Mouse (Mus musculus) midbrain, embryonic 16.5 days (tissue): ENCODE results near the gene Mmp8. TPM values are rescaled to one million over a fixed set of nuclear protein-coding genes. Genes with fewer than 3 reads are reported as not detected.

Experiments
- ATAC-seq: fragments of 200-750 bp; cut with Nextera tagmentation; 2 replicates; pipeline ENCODE4 v1.8.0; 2017; ENCODE audit warnings: moderate TSS enrichment
- H3K27ac ChIP-seq: fragments of 300-500 bp; sonication (generic); 2 replicates; pipeline ENCODE4 v1.5.1; 2014; ENCODE audit warnings: mild to moderate bottlenecking, low read length, mixed read lengths
- H3K27me3 ChIP-seq: fragments of 300-500 bp; sonication (generic); 2 replicates; pipeline ENCODE4 v1.6.1; 2014; ENCODE audit warnings: low read depth, low read length, mixed read lengths; ENCODE audit not compliant: control insufficient read depth, insufficient read depth
- H3K36me3 ChIP-seq: fragments of 300-500 bp; sonication (generic); 2 replicates; pipeline ENCODE4 v1.6.1; 2014; ENCODE audit warnings: mild to moderate bottlenecking, low read length, moderate library complexity, mixed read lengths; ENCODE audit not compliant: control insufficient read depth, insufficient read depth
- H3K4me1 ChIP-seq: fragments of 300-500 bp; sonication (generic); 2 replicates; pipeline ENCODE4 v1.6.1; 2014; ENCODE audit warnings: mild to moderate bottlenecking, low read length, mixed read lengths; ENCODE audit not compliant: control insufficient read depth, insufficient read depth
- H3K4me2 ChIP-seq: fragments of 300-500 bp; sonication (generic); 2 replicates; pipeline ENCODE4 v1.6.1; 2014; ENCODE audit warnings: mild to moderate bottlenecking, low read length, mixed read lengths
- H3K4me3 ChIP-seq: fragments of 300-500 bp; sonication (generic); 2 replicates; pipeline ENCODE4 v1.5.1; 2014; ENCODE audit warnings: low read depth, mild to moderate bottlenecking, low read length, moderate library complexity, mixed read lengths
- H3K9ac ChIP-seq: fragments of 300-500 bp; sonication (generic); 2 replicates; pipeline ENCODE4 v1.6.1; 2014; ENCODE audit warnings: low read depth, low read length, mixed read lengths
- H3K9me3 ChIP-seq: fragments of 300-500 bp; sonication (generic); replicated peaks from 2 replicates; pipeline ENCODE4 v1.6.1; 2014; ENCODE audit warnings: mild to moderate bottlenecking, low read length, mixed read lengths; ENCODE audit not compliant: control insufficient read depth, poor library complexity, severe bottlenecking
- WGBS: fragments of 180-500 bp; shearing (Covaris S2); extraction: QIAGEN DNeasy Blood & Tissue Kit; methylation state at CpG from one replicate; pipeline ENCODE4 v1.1.7; 2014; 5-methylcytosine and 5-hydroxymethylcytosine counted together
- polyA plus RNA-seq: library from polyadenylated mRNA; unstranded; fragments of >200 nt; fragmentation: Nextera tagmentation; extraction: Ambion mirVana; gene quantifications from 2 replicates; pipeline ENCODE4 v1.2.1, GENCODE M21; 2015

The Mmp8 gene
- polyA plus RNA-seq, 1 experiment from 2014 or later, result 0.38 TPM

GRCm38 (mm10) chr9:7572663-7573308 is 14.5 kb downstream of the Mmp8 start:
- Histone ChIP-seq H3K9ac (no peak overlapping the region), H3K27me3 (no peaks in the 10 kb centered on the region), H3K27ac (no peak overlapping the region), H3K4me1 (no peaks in the 10 kb centered on the region), H3K4me3 (no peak overlapping the region), H3K36me3 (no peaks in the 10 kb centered on the region), H3K9me3 (no peaks in the 10 kb centered on the region), H3K4me2 (no peak overlapping the region)
- WGBS, result 86% methylated on average over 2 of the region's 2 CpGs
- ATAC-seq, result no peak

- no peak for ATAC-seq
- Histone ChIP-seq H3K36me3 (no peaks in the 10 kb centered on the region), H3K4me2 (no peak overlapping the region), H3K9ac (no peak overlapping the region), H3K9me3 (no peaks in the 10 kb centered on the region), H3K27me3 (no peaks in the 10 kb centered on the region), H3K4me3 (no peak overlapping the region), H3K27ac (no peak overlapping the region), H3K4me1 (no peaks in the 10 kb centered on the region)
- 77% methylated on average over 3 of the region's 3 CpGs for WGBS
Measured at GRCm38 (mm10) chr9:7575526-7575925, 17.3 kb downstream of the Mmp8 start.

- H3K27ac ChIP-seq, result no peak overlapping the region
- H3K4me3 ChIP-seq, result no peak overlapping the region
- WGBS, result 86% methylated on average over 2 of the region's 2 CpGs
- H3K9ac ChIP-seq, result no peak overlapping the region
- H3K9me3 ChIP-seq, result no peaks in the 10 kb centered on the region
- H3K27me3 ChIP-seq, result no peaks in the 10 kb centered on the region
- ATAC-seq, result no peak
- H3K4me1 ChIP-seq, result no peaks in the 10 kb centered on the region
- no peaks in the 10 kb centered on the region for H3K36me3 ChIP-seq
- no peak overlapping the region for H3K4me2 ChIP-seq
Measured at GRCm38 (mm10) chr9:7577371-7577770, 19.1 kb downstream of the Mmp8 start.

DNA sequence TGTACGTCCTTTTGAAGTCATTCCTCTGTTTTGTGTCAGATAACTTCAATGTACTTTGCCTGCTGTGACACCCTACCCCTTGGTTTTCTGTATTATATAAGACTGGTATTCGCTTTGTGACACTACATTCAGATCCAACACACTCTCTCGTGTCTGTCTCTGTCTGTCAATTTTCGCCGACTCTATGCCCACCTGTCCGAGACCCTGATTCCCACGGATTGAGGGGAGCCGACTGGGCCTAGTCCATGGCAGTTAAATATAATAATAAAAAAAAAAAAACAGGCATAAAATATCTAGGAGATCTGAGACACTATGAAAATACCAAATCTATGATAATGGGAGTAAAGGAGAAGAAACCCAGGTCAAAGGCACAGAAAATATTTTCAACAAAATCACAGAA is 31.8 kb downstream of the Mmp8 start:
- no peak overlapping the region for H3K27ac ChIP-seq
- WGBS, result 82% methylated on average over 8 of the region's 8 CpGs
- H3K27me3 ChIP-seq, result no peaks in the 10 kb centered on the region
- no peak overlapping the region for H3K9ac ChIP-seq
- H3K4me1 ChIP-seq, result no peaks in the 10 kb centered on the region
- no peak overlapping the region for H3K4me3 ChIP-seq
- ATAC-seq, result no peak
- H3K4me2 ChIP-seq, result no peak overlapping the region
- no peaks in the 10 kb centered on the region for H3K9me3 ChIP-seq
- H3K36me3 ChIP-seq, result no peaks in the 10 kb centered on the region

GRCm38 (mm10) chr9:7593272-7593812 is 35.1 kb downstream of the Mmp8 start:
- Histone ChIP-seq H3K27ac (no peak overlapping the region), H3K27me3 (no peaks in the 10 kb centered on the region), H3K36me3 (no peaks in the 10 kb centered on the region), H3K4me1 (no peaks in the 10 kb centered on the region), H3K9me3 (no peaks in the 10 kb centered on the region), H3K4me2 (no peak overlapping the region), H3K4me3 (no peak overlapping the region), H3K9ac (no peak overlapping the region)
- 96% methylated on average over 3 of the region's 3 CpGs for WGBS
- ATAC-seq, result no peak

- 7% methylated on average over 6 of the region's 6 CpGs for WGBS
- peak overlapping the region; percentile 23 for H3K4me3 ChIP-seq
- no peak overlapping the region for H3K27ac ChIP-seq
- no peaks in the 10 kb centered on the region for H3K9me3 ChIP-seq
- no peaks in the 10 kb centered on the region for H3K27me3 ChIP-seq
- no peaks in the 10 kb centered on the region for H3K36me3 ChIP-seq
- H3K9ac ChIP-seq, result peak overlapping the region; percentile 37; the same call in 1 of the 2 replicates
- ATAC-seq, result peak; percentile 100
- peak overlapping the region; percentile 50 for H3K4me2 ChIP-seq
- H3K4me1 ChIP-seq, result no peaks in the 10 kb centered on the region
Measured at GRCm38 (mm10) chr9:7594816-7595540, 36.7 kb downstream of the Mmp8 start.

DNA sequence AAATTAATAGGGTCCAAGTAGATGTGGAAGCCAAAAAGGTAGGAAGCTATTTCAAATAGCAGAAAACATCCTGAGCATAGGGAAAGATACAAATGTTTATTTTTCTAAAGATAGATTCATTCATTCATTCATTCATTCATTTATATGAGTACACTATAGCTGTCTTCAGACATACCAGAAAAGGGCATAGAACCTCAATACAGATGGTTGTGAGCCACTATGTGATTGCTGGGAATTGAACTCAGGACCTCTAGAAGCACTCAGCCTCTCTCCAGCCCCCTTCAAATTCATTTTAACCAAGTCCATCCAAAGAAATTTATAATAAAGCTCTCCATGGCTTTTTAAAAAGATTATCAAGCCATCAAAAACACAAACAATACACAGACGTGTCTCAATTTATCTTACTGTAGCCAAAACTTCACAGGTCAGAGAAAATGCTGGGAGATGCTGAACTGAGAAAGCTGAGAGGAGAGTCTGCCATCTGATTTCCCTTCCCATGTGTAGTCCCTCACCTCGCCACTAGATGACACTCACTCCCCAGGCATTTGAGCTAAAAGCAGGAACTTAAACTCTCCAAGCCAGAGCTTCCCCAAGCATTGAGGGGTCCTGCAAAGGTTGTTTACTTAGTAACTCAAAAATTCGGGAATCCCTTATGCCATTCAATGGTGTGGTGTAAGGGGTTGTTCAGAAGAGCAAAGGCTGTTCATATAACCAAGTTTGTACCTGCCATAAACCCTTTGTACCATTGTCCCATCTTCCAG is 44.9 kb downstream of the Mmp8 start:
- no peak overlapping the region for H3K4me3 ChIP-seq
- H3K9me3 ChIP-seq, result no peaks in the 10 kb centered on the region
- H3K36me3 ChIP-seq, result no peaks in the 10 kb centered on the region
- H3K27ac ChIP-seq, result no peak overlapping the region
- no peaks in the 10 kb centered on the region for H3K27me3 ChIP-seq
- ATAC-seq, result peak; percentile 76; the same call in 1 of the 2 replicates
- H3K9ac ChIP-seq, result no peak overlapping the region
- WGBS, result 5% methylated on average over 3 of the region's 3 CpGs
- H3K4me2 ChIP-seq, result no peak overlapping the region
- no peaks in the 10 kb centered on the region for H3K4me1 ChIP-seq

DNA sequence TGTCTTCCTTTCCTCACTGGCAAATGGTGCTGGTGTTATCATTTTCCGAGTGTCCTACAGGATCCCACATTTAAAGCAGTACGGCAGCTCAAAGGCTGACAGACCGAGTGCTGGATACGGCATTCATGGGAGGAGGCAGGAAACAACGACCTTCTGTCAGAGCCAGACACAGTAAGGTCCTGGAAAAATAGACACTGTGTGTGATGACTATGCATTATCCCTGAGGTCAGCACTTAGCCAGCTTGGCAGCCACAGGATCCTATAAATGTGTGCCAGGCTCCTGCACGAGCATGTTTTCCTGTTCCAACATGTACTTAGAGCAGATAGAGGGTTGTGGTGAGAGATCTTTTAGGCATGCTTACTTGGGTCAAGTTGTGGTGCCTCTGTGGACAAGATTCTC is 45.7 kb downstream of the Mmp8 start:
- H3K9me3 ChIP-seq, result 0 out of 2 replicates have a peak, but pooled peaks cover 2% of the 10 kb centered on the region
- H3K36me3 ChIP-seq, result no peaks in the 10 kb centered on the region
- no peak overlapping the region for H3K4me3 ChIP-seq
- no peaks in the 10 kb centered on the region for H3K4me1 ChIP-seq
- WGBS, result 85% methylated on average over 6 of the region's 6 CpGs
- no peaks in the 10 kb centered on the region for H3K27me3 ChIP-seq
- H3K4me2 ChIP-seq, result no peak overlapping the region
- ATAC-seq, result no peak
- no peak overlapping the region for H3K27ac ChIP-seq
- H3K9ac ChIP-seq, result no peak overlapping the region
